Mouse (Mus musculus) stomach, postnatal 0 days (tissue): ENCODE data around the gene Atp6v0a1. TPM values are rescaled to one million over a fixed set of nuclear protein-coding genes. Genes with fewer than 3 reads are reported as not detected.
A peak's percentile ranks its signal among the peaks of the same experiment; 100 is the strongest.

Experiments
- ATAC-seq: fragments of 200-750 bp; cut with Nextera tagmentation; 2 replicates; pipeline ENCODE4 v1.8.0; 2017; ENCODE audit not compliant: low FRiP score, low TSS enrichment
- DNase-seq: peaks from one replicate; pipeline ENCODE4 v3.0.0-alpha.2; 2016; ENCODE audit warnings: low spot score
- H3K27ac ChIP-seq: fragments of 300-500 bp; sonication (generic); replicated peaks from 2 replicates; pipeline ENCODE4 v1.5.1; 2014; ENCODE audit warnings: mild to moderate bottlenecking, control low read depth
- H3K27me3 ChIP-seq: fragments of 300-500 bp; sonication (generic); 2 replicates; pipeline ENCODE4 v1.6.1; 2014; ENCODE audit warnings: low read length; ENCODE audit not compliant: control insufficient read depth, insufficient read depth
- H3K36me3 ChIP-seq: fragments of 300-500 bp; sonication (generic); 2 replicates; pipeline ENCODE4 v1.6.1; 2014; ENCODE audit warnings: low read length, mixed read lengths; ENCODE audit not compliant: control insufficient read depth, insufficient read depth
- H3K4me1 ChIP-seq: fragments of 300-500 bp; sonication (generic); replicated peaks from 2 replicates; pipeline ENCODE4 v1.6.1; 2014; ENCODE audit warnings: antibody characterized with exemption; ENCODE audit not compliant: control insufficient read depth, insufficient read depth
- H3K4me2 ChIP-seq: fragments of 300-500 bp; sonication (generic); replicated peaks from 2 replicates; pipeline ENCODE4 v1.6.1; 2014; ENCODE audit warnings: low read depth, mild to moderate bottlenecking, control low read depth, moderate library complexity
- H3K4me3 ChIP-seq: fragments of 300-500 bp; sonication (generic); 2 replicates; pipeline ENCODE4 v1.5.1; 2014; ENCODE audit warnings: low read depth, low read length, control low read depth
- H3K9ac ChIP-seq: fragments of 300-500 bp; sonication (generic); 2 replicates; pipeline ENCODE4 v1.6.1; 2014; ENCODE audit warnings: mild to moderate bottlenecking, low read length, control low read depth, mixed read lengths
- H3K9me3 ChIP-seq: fragments of 300-500 bp; sonication (generic); 2 replicates; pipeline ENCODE4 v1.6.1; 2016; ENCODE audit warnings: low read length; ENCODE audit not compliant: control insufficient read depth
- CTCF ChIP-seq: IDR thresholded peaks from 2 replicates; pipeline ENCODE4 v1.5.1; 2016; ENCODE audit warnings: antibody characterized with exemption, low read depth, mild to moderate bottlenecking, moderate library complexity
- EP300 ChIP-seq: optimal IDR thresholded peaks from 2 replicates; pipeline ENCODE3; 2016; ENCODE audit warnings: antibody characterized with exemption
- WGBS: fragments of 180-500 bp; shearing (Covaris S2); extraction: QIAGEN DNeasy Blood & Tissue Kit; methylation state at CpG from one replicate; pipeline ENCODE4 v1.1.7; 2014; 5-methylcytosine and 5-hydroxymethylcytosine counted together
- polyA plus RNA-seq: library from polyadenylated mRNA; unstranded; fragments of >200 nt; fragmentation: Nextera tagmentation; extraction: Ambion mirVana; gene quantifications from 2 replicates; pipeline ENCODE4 v1.2.1, GENCODE M21; 2015

Atp6v0a1 gene
- polyA plus RNA-seq, 1 experiment from 2014 or later, result 45.5 TPM

- ATAC-seq (no peak), DNase-seq (no peak)
- Histone ChIP-seq H3K4me2 (no peak overlapping the region), H3K27ac (no peak overlapping the region), H3K4me1 (peaks cover 4% of the 10 kb centered on the region; the same call in 1 of the 2 replicates), H3K9me3 (no peaks in the 10 kb centered on the region), H3K36me3 (peaks cover 31% of the 10 kb centered on the region), H3K27me3 (no peaks in the 10 kb centered on the region), H3K9ac (no peak overlapping the region), H3K4me3 (no peak overlapping the region)
- WGBS, result 90% methylated on average over 3 of the region's 3 CpGs
- TF ChIP-seq EP300, result no peak
- TF ChIP-seq CTCF, result no peak
Observed at GRCm38 (mm10) chr11:101047502-101047901, 38.2 kb downstream of the Atp6v0a1 start.

- DNase-seq, result no peak
- no peaks in the 10 kb centered on the region for H3K9me3 ChIP-seq
- H3K27me3 ChIP-seq, result no peaks in the 10 kb centered on the region
- H3K4me1 ChIP-seq, result peaks cover 4% of the 10 kb centered on the region
- no peak for TF ChIP-seq CTCF
- no peak for TF ChIP-seq EP300
- no peak for ATAC-seq
- H3K27ac ChIP-seq, result no peak overlapping the region
- H3K4me3 ChIP-seq, result no peak overlapping the region
- peaks cover 19% of the 10 kb centered on the region for H3K36me3 ChIP-seq
- 92% methylated on average over 9 of the region's 9 CpGs for WGBS
- H3K9ac ChIP-seq, result no peak overlapping the region
- no peak overlapping the region for H3K4me2 ChIP-seq
Observed at GRCm38 (mm10) chr11:101050359-101050758, 41.1 kb downstream of the Atp6v0a1 start.

GRCm38 (mm10) chr11:101051051-101051493 lies 41.8 kb downstream of the Atp6v0a1 start:
- no peaks in the 10 kb centered on the region for H3K27me3 ChIP-seq
- H3K36me3 ChIP-seq, result peaks cover 18% of the 10 kb centered on the region
- no peak overlapping the region for H3K9ac ChIP-seq
- DNase-seq (no peak), ATAC-seq (no peak)
- H3K9me3 ChIP-seq, result no peaks in the 10 kb centered on the region
- no peak for TF ChIP-seq EP300
- TF ChIP-seq CTCF, result no peak
- H3K4me2 ChIP-seq, result no peak overlapping the region
- H3K4me3 ChIP-seq, result no peak overlapping the region
- H3K4me1 ChIP-seq, result peaks cover 6% of the 10 kb centered on the region
- no peak overlapping the region for H3K27ac ChIP-seq
- WGBS, result 92% methylated on average over 6 of the region's 6 CpGs

- no peak overlapping the region for H3K9ac ChIP-seq
- DNase-seq (no peak), ATAC-seq (no peak)
- no peaks in the 10 kb centered on the region for H3K9me3 ChIP-seq
- peaks cover 8% of the 10 kb centered on the region for H3K4me1 ChIP-seq
- peak overlapping the region; percentile 93 for H3K27ac ChIP-seq
- no peaks in the 10 kb centered on the region for H3K27me3 ChIP-seq
- no peak overlapping the region for H3K4me2 ChIP-seq
- H3K36me3 ChIP-seq, result peaks cover 18% of the 10 kb centered on the region
- no peak for TF ChIP-seq CTCF
- TF ChIP-seq EP300, result no peak
- 74% methylated on average over 8 of the region's 8 CpGs for WGBS
- no peak overlapping the region for H3K4me3 ChIP-seq
Observed at GRCm38 (mm10) chr11:101051617-101052016, 42.4 kb downstream of the Atp6v0a1 start.

GRCm38 (mm10) chr11:101052751-101053473 lies 43.7 kb downstream of the Atp6v0a1 start:
- Histone ChIP-seq H3K27ac (peak overlapping the region; percentile 93), H3K4me3 (no peak overlapping the region), H3K9me3 (no peaks in the 10 kb centered on the region), H3K4me1 (peaks cover 13% of the 10 kb centered on the region), H3K36me3 (peaks cover 14% of the 10 kb centered on the region), H3K4me2 (no peak overlapping the region), H3K27me3 (no peaks in the 10 kb centered on the region), H3K9ac (no peak overlapping the region)
- 52% methylated on average over 10 of the region's 10 CpGs for WGBS
- peak; percentile 75 for ATAC-seq
- TF ChIP-seq EP300 (no peak), CTCF (no peak)
- DNase-seq, result peak; percentile 69

GRCm38 (mm10) chr11:101053974-101054373 lies 44.7 kb downstream of the Atp6v0a1 start:
- 100% methylated on average over 1 of the region's 1 CpGs for WGBS
- no peaks in the 10 kb centered on the region for H3K27me3 ChIP-seq
- peaks cover 16% of the 10 kb centered on the region for H3K4me1 ChIP-seq
- no peak overlapping the region for H3K4me3 ChIP-seq
- H3K36me3 ChIP-seq, result peaks cover 9% of the 10 kb centered on the region
- no peaks in the 10 kb centered on the region for H3K9me3 ChIP-seq
- no peak overlapping the region for H3K9ac ChIP-seq
- no peak for TF ChIP-seq EP300
- TF ChIP-seq CTCF, result peak; percentile 64
- DNase-seq, result no peak
- no peak for ATAC-seq
- H3K27ac ChIP-seq, result peak overlapping the region; percentile 93; the same call in 1 of the 2 replicates
- no peak overlapping the region for H3K4me2 ChIP-seq
